Comparison of ENCODE assay signal across 33 mouse cellular contexts in genomic region chr4:109574845-109575244, GRCm38 (mm10). TPM values are rescaled to one million over a fixed set of nuclear protein-coding genes. Genes with fewer than 3 reads are reported as not detected.
DNase-seq lines count a peak whose midpoint lies in the region; ATAC-seq and TF ChIP-seq lines count a peak whose summit lies in the region.
"Had no signal": no experiment of that assay in that cellular context is flagged by ENCODE, and none has a peak within 500 bp of the region (broad histone marks: within the 10 kb centered on the region; RNA-seq: fewer than 3 reads in every experiment).

No protein-coding gene starts in this region.

- H3K9me3 ChIP-seq in lung, embryonic 14.5 days (ENCODE audit: low read depth, low read length), result no peaks in the 10 kb centered on the region
- no peaks in the 10 kb centered on the region; the same call in 1 of the 2 replicates for H3K9me3 ChIP-seq in E14TG2a.4 (ENCODE audit: low read length)
- H3K9me3 ChIP-seq: embryonic facial prominence, embryonic 12.5 days; embryonic facial prominence, embryonic 15.5 days; G1E; heart, embryonic 12.5 days; heart, embryonic 15.5 days; hindbrain, embryonic 10.5 days; hindbrain, embryonic 13.5 days; intestine, embryonic 15.5 days had no signal

- no peak overlapping the region for H3K4me2 ChIP-seq in lung, embryonic 14.5 days
- H3K4me2 ChIP-seq: embryonic facial prominence, embryonic 12.5 days; embryonic facial prominence, embryonic 15.5 days; heart, embryonic 12.5 days; heart, embryonic 15.5 days; hindbrain, embryonic 13.5 days; intestine, embryonic 15.5 days had no signal

- no peak overlapping the region for H3K4me3 ChIP-seq in lung, embryonic 14.5 days (ENCODE audit: low read depth, low read length)
- peak overlapping the region; percentile 57; the same call in 1 of the 2 replicates for H3K4me3 ChIP-seq in E14TG2a.4 (replicated peaks; ENCODE audit: low read length)
- H3K4me3 ChIP-seq in brown adipose tissue, adult 24 weeks (ENCODE audit: insufficient read depth, low read depth, low read length), result peak overlapping the region; percentile 19; the same call in 1 of the 2 replicates
- H3K4me3 ChIP-seq: embryonic facial prominence, embryonic 12.5 days; embryonic facial prominence, embryonic 15.5 days; gastrocnemius, adult 2 months; heart, embryonic 12.5 days; heart, embryonic 15.5 days; hindbrain, embryonic 10.5 days; hindbrain, embryonic 13.5 days; intestine, embryonic 15.5 days had no signal

- TF ChIP-seq CTCF in lung, embryonic 14.5 days (IDR thresholded peaks at IDR 0.05; ENCODE audit: low read depth), result no peak
- no peak for TF ChIP-seq CTCF in E14TG2a.4 (conservative IDR thresholded peaks at IDR 0.05; ENCODE audit: low read length)

- ATAC-seq in lung, embryonic 14.5 days (ENCODE audit: insufficient read depth), result peak; percentile 56; the same call in 1 of the 2 replicates
- ATAC-seq: forebrain, embryonic 14.5 days; forebrain, postnatal 0 days; hindbrain, embryonic 16.5 days; intestine, embryonic 15.5 days; Patski had no signal

- no peak overlapping the region for H3K27ac ChIP-seq in lung, embryonic 14.5 days (ENCODE audit: low read depth)
- peak overlapping the region; percentile 77 for H3K27ac ChIP-seq in brown adipose tissue, adult 24 weeks (replicated peaks; ENCODE audit: low read depth, low read length)
- H3K27ac ChIP-seq: embryonic facial prominence, embryonic 12.5 days; embryonic facial prominence, embryonic 15.5 days; gastrocnemius, adult 2 months; heart, embryonic 15.5 days; hindbrain, embryonic 10.5 days; hindbrain, embryonic 13.5 days; intestine, embryonic 15.5 days had no signal

- no peaks in the 10 kb centered on the region for H3K4me1 ChIP-seq in lung, embryonic 14.5 days (ENCODE audit: insufficient read depth)
- peaks cover 9% of the 10 kb centered on the region; the same call in 1 of the 2 replicates for H3K4me1 ChIP-seq in E14TG2a.4 (replicated peaks; ENCODE audit: low read depth, low read length)
- no peaks in the 10 kb centered on the region for H3K4me1 ChIP-seq in brown adipose tissue, adult 24 weeks (ENCODE audit: control insufficient read depth, insufficient read depth, insufficient read length, low read length)
- H3K4me1 ChIP-seq: embryonic facial prominence, embryonic 12.5 days; embryonic facial prominence, embryonic 15.5 days; heart, embryonic 12.5 days; heart, embryonic 15.5 days; hindbrain, embryonic 13.5 days; intestine, embryonic 15.5 days had no signal

- H3K9ac ChIP-seq in lung, embryonic 14.5 days, result no peak overlapping the region
- H3K9ac ChIP-seq: embryonic facial prominence, embryonic 12.5 days; embryonic facial prominence, embryonic 15.5 days; forebrain, postnatal 0 days; heart, embryonic 12.5 days; heart, embryonic 15.5 days; hindbrain, embryonic 13.5 days; intestine, embryonic 15.5 days had no signal

- H3K36me3 ChIP-seq in lung, embryonic 14.5 days (ENCODE audit: insufficient read depth), result no peaks in the 10 kb centered on the region
- H3K36me3 ChIP-seq in E14TG2a.4 (ENCODE audit: insufficient read depth, low read length), result no peaks in the 10 kb centered on the region
- H3K36me3 ChIP-seq: embryonic facial prominence, embryonic 12.5 days; embryonic facial prominence, embryonic 15.5 days; G1E; heart, embryonic 12.5 days; heart, embryonic 15.5 days; hindbrain, embryonic 10.5 days; hindbrain, embryonic 13.5 days; intestine, embryonic 15.5 days had no signal

- 57% methylated on average over 9 of the region's 9 CpGs for WGBS in lung, embryonic 14.5 days

- no peaks in the 10 kb centered on the region for H3K27me3 ChIP-seq in lung, embryonic 14.5 days (ENCODE audit: insufficient read depth, low read length)
- no peaks in the 10 kb centered on the region for H3K27me3 ChIP-seq in E14TG2a.4 (ENCODE audit: insufficient read depth, low read length)
- H3K27me3 ChIP-seq: embryonic facial prominence, embryonic 12.5 days; embryonic facial prominence, embryonic 15.5 days; heart, embryonic 15.5 days; hindbrain, embryonic 13.5 days; intestine, embryonic 15.5 days; Patski had no signal

- DNase-seq in adrenal gland, adult 2 months, result peak; percentile 11
- no peak for DNase-seq in adrenal gland, adult 18-20 months (ENCODE audit: low spot score in 2 of 2)
- peak; percentile 20 for DNase-seq in lung, embryonic 14.5 days
- DNase-seq in lung, adult 18-20 months, result no peak
- DNase-seq in cerebellum, postnatal 36 days, result no peak
- DNase-seq in left cerebral cortex, adult 18-20 months (ENCODE audit: low spot score in 2 of 2), result no peak
- DNase-seq: cerebellum, adult 18-20 months; cerebellum, adult 9-10 months; cerebellum, postnatal 14 days; forebrain, postnatal 0 days; heart, postnatal 36 days had no signal

RNA-seq across cellular contexts. Expression of gene 4930522H14Rik, which starts 43.7 kb away (rescaled TPM):
- total RNA-seq in adrenal gland, adult 2 months (2021), result not detected
- not detected in 2 replicates for polyA plus RNA-seq in adrenal gland, adult 2 months (2012; rRNA removed)
- not detected for total RNA-seq in adrenal gland, adult 18-20 months (2021)
- not detected in 2 replicates for polyA plus RNA-seq in lung, embryonic 14.5 days (2014; fragmentation: Nextera tagmentation; extraction: Ambion mirVana)
- not detected in 2 replicates for polyA plus RNA-seq in brown adipose tissue, adult 24 weeks (2012; ENCODE audit: insufficient read depth, insufficient read length, missing spikeins)
- total RNA-seq in left cerebral cortex, adult 18-20 months (2021), result not detected
- total RNA-seq: common myeloid progenitor, adult 5-6 weeks; gastrocnemius, adult 2 months; gastrocnemius, postnatal 14 days; gastrocnemius, postnatal 4 days; heart, adult 18-20 months; heart, postnatal 10 days; heart, postnatal 36 days had no signal
- polyA plus RNA-seq: brain, embryonic 14.5 days; embryonic facial prominence, embryonic 12.5 days; embryonic facial prominence, embryonic 15.5 days; forebrain, embryonic 11.5 days; forebrain, embryonic 14.5 days; forebrain, postnatal 0 days; frontal cortex, adult 2 months; G1E; heart, embryonic 12.5 days; heart, embryonic 15.5 days; hindbrain, embryonic 10.5 days; hindbrain, embryonic 13.5 days; hindbrain, embryonic 16.5 days; intestine, embryonic 15.5 days; Patski had no signal

Comparison
In these comparisons a context has a peak if more than half of its experiments do, and no peak if none do; other contexts are left out.
1. DNase-seq: peak in adrenal gland, adult 2 months (single experiment) and lung, embryonic 14.5 days (single experiment); none in adrenal gland, adult 18-20 months (0 of 2), lung, adult 18-20 months (0 of 2), cerebellum, postnatal 36 days (0 of 2) and left cerebral cortex, adult 18-20 months (0 of 2).